Mouse (Mus musculus) lung, adult 2 months (tissue): ENCODE data around the gene Capn12.

ENCODE experiments used
- CTCF ChIP-seq: fragments of 200-500 bp; IDR thresholded peaks from 2 replicates; pipeline ENCODE4 v1.5.1; 2011; ENCODE audit warnings: mild to moderate bottlenecking, low read length, control low read depth; ENCODE audit not compliant: insufficient read depth
- POLR2A ChIP-seq: fragments of 200-500 bp; IDR thresholded peaks from 2 replicates; pipeline ENCODE4 v1.6.1; 2011; ENCODE audit warnings: low read depth, mild to moderate bottlenecking, control low read depth, low read length, borderline replicate concordance; ENCODE audit errors: extremely low read depth

- TF ChIP-seq CTCF, result no peak
- TF ChIP-seq POLR2A, result no peak
These were observed 44.3 kb upstream of the Capn12 start for GRCm38 (mm10) chr7:28836936-28837335.
